Mouse (Mus musculus): ENCODE results near the gene Pde4c.

GRCm38 (mm10) chr8:70710296-70710695, 13.2 kb upstream of the Pde4c start:
- TF ChIP-seq CTCF (IDR thresholded peaks at IDR 0.05; ENCODE audit: extremely low read depth, insufficient read length, insufficient replicate concordance, low read depth, low read length) (no peak), POLR2A (IDR thresholded peaks at IDR 0.05; ENCODE audit: low read depth, low read length) (no peak)
